Mouse (Mus musculus) cerebellum, adult 2 months (tissue): ENCODE data around the gene Ppm1d. TPM values are rescaled to one million over a fixed set of nuclear protein-coding genes. Genes with fewer than 3 reads are reported as not detected.

Experiments
- DNase-seq, 2 experiments: peaks; one replicate each; pipeline ENCODE4 v3.0.0; 2021
- H3K27ac ChIP-seq: fragments of 200-500 bp; 2 replicates; pipeline ENCODE4 v1.5.1; 2012; ENCODE audit warnings: low read length, control low read depth, inconsistent platforms; ENCODE audit not compliant: insufficient read depth
- H3K27me3 ChIP-seq: fragments of 200-500 bp; 2 replicates; pipeline ENCODE4 v1.6.1; 2012; ENCODE audit warnings: inconsistent platforms, mild to moderate bottlenecking, low read length, moderate library complexity; ENCODE audit not compliant: control insufficient read depth, insufficient read depth
- H3K4me1 ChIP-seq: fragments of 200-500 bp; 2 replicates; pipeline ENCODE4 v1.6.1; 2011; ENCODE audit warnings: low read length; ENCODE audit not compliant: control insufficient read depth, insufficient read depth
- H3K4me3 ChIP-seq: fragments of 200-500 bp; replicated peaks from 2 replicates; pipeline ENCODE3; 2011; ENCODE audit warnings: mild to moderate bottlenecking, low read depth, low read length, control low read depth; ENCODE audit not compliant: insufficient read depth
- CTCF ChIP-seq: fragments of 200-500 bp; IDR thresholded peaks from 2 replicates; pipeline ENCODE4 v1.5.1; 2011; ENCODE audit warnings: low read depth, mild to moderate bottlenecking, control low read depth, low read length, moderate library complexity, borderline replicate concordance; ENCODE audit not compliant: insufficient read depth
- POLR2A ChIP-seq: fragments of 200-500 bp; IDR thresholded peaks from 2 replicates; pipeline ENCODE4 v1.6.1; 2011; ENCODE audit warnings: low read length, control low read depth, borderline replicate concordance; ENCODE audit not compliant: insufficient read depth
- WGBS: fragments of 180-500 bp; shearing (Covaris S2); methylation state at CpG from one replicate; pipeline ENCODE4 v1.1.7; 2018; 5-methylcytosine and 5-hydroxymethylcytosine counted together
- polyA plus RNA-seq: library from polyadenylated mRNA; depleted of rRNA; stranded (reverse); fragments of >200 nt; gene quantifications from 2 replicates; pipeline ENCODE4 v1.2.3, GENCODE M21; 2012; rRNA removed

The Ppm1d gene
- polyA plus RNA-seq, 1 experiment = 31.2 TPM

DNA sequence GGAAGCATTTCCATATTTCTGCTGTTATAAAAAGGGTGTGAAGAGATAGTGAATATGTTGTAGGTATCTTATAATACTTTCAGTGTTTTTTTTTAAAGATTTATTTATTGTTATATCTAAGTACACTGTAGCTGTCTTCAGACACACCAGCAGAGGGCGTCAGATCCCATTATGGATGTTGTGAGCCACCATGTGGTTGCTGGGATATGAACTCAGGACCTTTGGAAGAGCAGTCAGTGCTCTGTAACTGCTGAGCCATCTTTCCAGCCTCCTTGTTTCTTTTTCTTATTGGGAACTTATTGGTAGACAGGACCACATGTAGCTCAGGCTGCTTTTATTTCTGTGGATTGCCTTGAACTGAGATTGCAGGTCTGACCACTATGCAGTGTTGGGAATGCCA, 69.0 kb downstream of the Ppm1d start:
- TF ChIP-seq CTCF (no peak), POLR2A (no peak)
- 17% methylated on average over 1 of the region's 1 CpGs for WGBS
- H3K27me3 ChIP-seq = no peaks in the 10 kb centered on the region
- H3K27ac ChIP-seq = no peak overlapping the region
- DNase-seq = no peak
- H3K4me1 ChIP-seq = no peaks in the 10 kb centered on the region
- H3K4me3 ChIP-seq = no peak overlapping the region

DNA sequence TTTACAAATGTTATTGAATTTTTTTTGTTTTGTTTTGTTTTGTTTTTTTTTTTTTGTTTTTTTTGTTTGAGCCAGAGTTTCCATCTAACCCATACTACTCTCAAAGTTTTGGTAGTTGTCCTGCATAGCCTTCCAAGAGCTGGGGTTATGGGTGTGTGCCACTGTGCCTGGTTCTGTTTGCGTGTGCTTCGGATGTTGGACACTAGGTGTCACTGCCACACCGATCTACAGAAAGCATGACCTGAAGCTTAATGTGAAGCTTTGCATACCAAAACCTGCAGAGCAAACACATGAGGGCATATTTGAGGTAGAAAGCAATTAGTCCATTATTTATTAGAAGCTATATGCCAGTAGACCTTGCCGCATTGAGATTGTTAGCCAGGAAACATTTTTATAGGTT, 71.0 kb downstream of the Ppm1d start:
- 19% methylated on average over 4 of the region's 4 CpGs for WGBS
- no peaks in the 10 kb centered on the region for H3K27me3 ChIP-seq
- peak; percentile 64 to 74 for DNase-seq
- H3K4me1 ChIP-seq = no peaks in the 10 kb centered on the region
- TF ChIP-seq POLR2A = no peak
- TF ChIP-seq CTCF = peak; percentile 93
- no peak overlapping the region for H3K27ac ChIP-seq
- no peak overlapping the region for H3K4me3 ChIP-seq

DNA sequence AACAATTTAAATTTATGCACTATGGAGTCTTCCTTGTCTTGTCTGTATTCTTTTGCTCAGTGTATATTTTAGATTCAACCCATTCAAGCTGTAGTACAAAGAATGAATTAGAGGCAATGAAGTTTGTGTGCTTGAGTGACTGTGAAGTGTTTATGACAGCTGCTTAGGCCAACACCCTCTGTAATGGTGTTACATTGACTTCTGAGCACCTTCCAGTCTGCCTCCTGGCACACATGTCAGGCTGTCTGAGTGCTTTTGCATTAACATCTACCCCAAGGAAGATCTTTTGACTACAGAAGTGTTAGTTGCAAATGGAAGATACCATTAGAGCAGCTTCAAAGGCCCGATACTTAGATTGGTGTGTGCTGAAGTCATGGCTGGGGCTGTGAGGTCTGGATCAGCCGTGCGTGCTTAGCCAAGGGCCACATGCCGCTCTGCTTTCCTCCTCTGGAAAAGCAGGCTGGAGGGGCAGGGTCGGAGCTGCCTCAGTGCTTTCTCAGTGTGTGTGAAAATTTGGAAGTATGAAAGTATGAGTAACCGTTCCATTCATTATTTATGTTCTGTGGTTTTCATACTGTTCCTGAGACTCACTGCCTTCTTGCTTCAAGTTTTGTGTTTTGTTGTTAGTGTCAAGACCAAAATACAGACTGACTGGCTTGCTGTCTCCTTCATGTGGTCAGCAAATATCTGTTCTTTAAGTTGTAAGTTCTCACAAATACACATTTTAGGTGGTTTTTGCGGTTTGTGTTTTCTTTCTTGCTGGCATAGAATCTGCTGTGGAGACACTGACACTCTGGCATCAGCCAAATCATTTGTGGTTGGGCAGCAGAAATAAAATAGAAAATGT, 73.2 kb downstream of the Ppm1d start:
- TF ChIP-seq CTCF (no peak), POLR2A (no peak)
- H3K4me3 ChIP-seq = no peak overlapping the region
- no peak overlapping the region for H3K27ac ChIP-seq
- 83% methylated on average over 7 of the region's 7 CpGs for WGBS
- no peaks in the 10 kb centered on the region for H3K27me3 ChIP-seq
- no peak for DNase-seq
- no peaks in the 10 kb centered on the region for H3K4me1 ChIP-seq

DNA sequence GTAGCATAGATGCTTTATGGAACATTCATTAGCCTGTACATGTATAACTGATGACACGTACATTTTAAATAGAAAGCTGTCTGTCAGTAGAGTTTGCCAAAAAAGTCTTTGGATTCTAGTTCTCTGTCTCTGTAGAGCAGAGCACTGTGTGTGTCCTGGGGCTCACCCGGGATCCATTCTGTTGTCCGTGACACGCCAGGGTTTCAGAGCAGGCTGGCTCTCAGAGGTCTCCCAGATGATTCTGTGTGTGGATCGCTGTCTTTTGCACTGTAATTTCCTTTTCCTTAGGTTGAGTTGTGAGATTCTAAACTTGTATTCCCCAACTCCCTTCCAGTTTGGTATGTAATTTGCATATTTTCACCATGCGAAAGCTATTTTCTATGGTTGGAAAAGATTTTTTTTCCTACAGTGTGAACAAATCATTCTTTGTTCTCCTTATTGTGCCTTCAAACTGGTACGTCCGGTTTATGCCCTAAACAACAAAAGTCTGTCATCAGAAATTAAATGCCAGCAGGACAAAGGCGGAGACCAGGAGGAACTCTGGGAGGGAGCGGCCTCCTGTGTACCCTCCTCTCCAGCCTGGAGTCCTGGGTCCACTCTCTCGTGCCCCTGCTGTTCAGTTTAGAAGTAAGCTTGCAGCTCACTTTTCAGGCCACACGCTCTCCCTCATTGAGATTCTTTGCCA, 81.3 kb downstream of the Ppm1d start:
- TF ChIP-seq CTCF (no peak), POLR2A (no peak)
- Histone ChIP-seq H3K4me3 (no peak overlapping the region), H3K4me1 (peaks cover 3% of the 10 kb centered on the region; the same call in 1 of the 2 replicates), H3K27me3 (no peaks in the 10 kb centered on the region), H3K27ac (no peak overlapping the region)
- no peak for DNase-seq
- WGBS = 52% methylated on average over 12 of the region's 12 CpGs

DNA sequence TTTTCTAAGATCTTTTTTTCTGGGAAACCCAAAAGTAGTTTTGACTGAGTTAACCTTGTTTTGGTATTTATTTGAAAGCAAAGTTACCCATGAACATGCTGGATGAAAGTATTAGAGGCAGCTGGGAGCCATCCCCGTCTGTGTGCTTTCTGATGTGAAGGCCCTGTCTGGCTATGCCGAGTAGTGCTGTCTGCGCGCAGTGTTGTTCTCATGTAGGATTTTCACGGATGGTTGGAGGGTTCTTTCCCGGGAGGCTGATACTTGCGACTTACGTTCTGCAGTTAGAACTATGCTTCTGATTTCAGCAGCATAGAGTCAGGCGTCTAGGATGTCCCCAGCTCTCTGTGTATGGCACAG, 81.8 kb downstream of the Ppm1d start:
- no peak overlapping the region for H3K4me3 ChIP-seq
- H3K4me1 ChIP-seq = peaks cover 3% of the 10 kb centered on the region; the same call in 1 of the 2 replicates
- no peak for DNase-seq
- no peak overlapping the region for H3K27ac ChIP-seq
- 55% methylated on average over 9 of the region's 9 CpGs for WGBS
- no peaks in the 10 kb centered on the region for H3K27me3 ChIP-seq
- TF ChIP-seq CTCF (no peak), POLR2A (no peak)

DNA sequence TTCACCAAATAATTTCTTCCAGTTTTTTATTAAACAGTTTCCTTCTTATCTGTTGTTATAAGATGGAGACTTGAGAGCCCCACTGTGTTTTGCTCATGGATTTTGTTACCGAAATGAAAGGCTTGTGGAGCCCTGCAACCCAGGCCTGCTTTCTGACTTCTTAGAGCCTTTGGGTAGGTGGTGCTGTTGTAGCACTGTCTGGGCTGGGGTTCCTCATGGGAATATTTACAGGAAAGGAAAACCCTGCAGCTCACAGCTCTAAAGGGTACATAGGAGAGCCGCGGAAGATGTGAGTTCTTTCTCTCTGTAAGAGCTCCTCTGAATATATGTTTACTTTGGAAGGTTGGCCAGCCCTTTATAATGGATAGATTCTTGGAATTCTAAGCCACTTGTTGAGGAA, 82.9 kb downstream of the Ppm1d start:
- Histone ChIP-seq H3K4me1 (peaks cover 3% of the 10 kb centered on the region; the same call in 1 of the 2 replicates), H3K4me3 (no peak overlapping the region), H3K27me3 (no peaks in the 10 kb centered on the region), H3K27ac (no peak overlapping the region)
- TF ChIP-seq CTCF (no peak), POLR2A (no peak)
- 77% methylated on average over 3 of the region's 3 CpGs for WGBS
- no peak for DNase-seq

DNA sequence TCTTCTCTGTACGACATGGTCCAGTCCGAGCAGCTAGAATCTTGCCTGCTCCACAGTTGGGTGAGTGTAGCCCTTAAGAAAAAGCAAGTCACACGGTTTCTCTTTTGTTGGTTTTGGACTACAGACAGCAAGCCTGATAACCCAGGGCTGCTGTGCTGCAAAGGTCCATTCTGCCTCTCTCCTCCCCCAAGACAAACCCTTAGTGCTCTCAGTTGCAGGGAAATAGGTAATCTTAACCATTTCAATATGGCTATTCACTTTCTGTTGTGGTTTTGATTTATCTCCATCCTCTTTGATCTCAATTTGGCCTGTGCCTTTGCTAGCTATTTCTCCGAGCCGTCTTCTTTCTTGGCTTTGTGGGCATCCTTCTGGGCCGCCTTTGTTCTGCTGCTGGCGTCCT, 84.3 kb downstream of the Ppm1d start:
- H3K4me3 ChIP-seq = no peak overlapping the region
- no peak for TF ChIP-seq CTCF
- TF ChIP-seq POLR2A = no peak
- no peak for DNase-seq
- H3K27me3 ChIP-seq = no peaks in the 10 kb centered on the region
- 68% methylated on average over 7 of the region's 7 CpGs for WGBS
- no peak overlapping the region for H3K27ac ChIP-seq
- H3K4me1 ChIP-seq = peaks cover 3% of the 10 kb centered on the region; the same call in 1 of the 2 replicates

Other genes starting within 250 kb of the Ppm1d start
- 41.4 and 44.4 TPM in 2 replicates for gene Usp32, start 171.1 kb upstream of the Ppm1d start, polyA plus RNA-seq
- gene 1700125H20Rik, start 140.8 kb upstream of the Ppm1d start, polyA plus RNA-seq = 0.24 TPM in 1 of 2 replicates, not detected in the other
- gene Appbp2, start 76.1 kb upstream of the Ppm1d start, polyA plus RNA-seq = 43.0 and 43.4 TPM in 2 replicates
- 42.8 and 44.4 TPM in 2 replicates for gene Bcas3, start 41.9 kb downstream of the Ppm1d start, polyA plus RNA-seq